Mouse (Mus musculus): ENCODE results near the gene Gm28729. TPM values are rescaled to one million over a fixed set of nuclear protein-coding genes. Genes with fewer than 3 reads are reported as not detected.

Gm28729 gene
- total RNA-seq, 2 experiments from 2014 or later: not detected

Other genes starting within 250 kb of the Gm28729 start
- 97.9 and 117 TPM in 2 replicates for gene Atp1b3, start 160.8 kb downstream of the Gm28729 start, total RNA-seq (2014; fragmentation: Nextera tagmentation)
- 84.7 and 100 TPM in 2 replicates for gene Atp1b3, start 160.8 kb downstream of the Gm28729 start, total RNA-seq (2017)
- gene Rnf7, start 46.6 kb downstream of the Gm28729 start, total RNA-seq (2014; fragmentation: Nextera tagmentation): 79.3 and 98.7 TPM in 2 replicates
- gene Rnf7, start 46.6 kb downstream of the Gm28729 start, total RNA-seq (2017): 30.5 and 54.9 TPM in 2 replicates
- 8.7 and 9.7 TPM in 2 replicates for gene Rasa2, start 106.4 kb upstream of the Gm28729 start, total RNA-seq (2014; fragmentation: Nextera tagmentation)
- 9.7 and 13.8 TPM in 2 replicates for gene Rasa2, start 106.4 kb upstream of the Gm28729 start, total RNA-seq (2017)
- 17.4 and 28.9 TPM in 2 replicates for gene Zbtb38, start 227.6 kb upstream of the Gm28729 start, total RNA-seq (2014; fragmentation: Nextera tagmentation)
- 21.1 and 38.7 TPM in 2 replicates for gene Zbtb38, start 227.6 kb upstream of the Gm28729 start, total RNA-seq (2017)

Data from megakaryocyte-erythroid progenitor cell, adult 5-6 weeks (primary cell).